Mouse (Mus musculus): ENCODE results near the gene Podxl2. TPM values are rescaled to one million over a fixed set of nuclear protein-coding genes. Genes with fewer than 3 reads are reported as not detected.

Gene Podxl2
- polyA plus RNA-seq, 1 experiment from 2014 or later: 36.3 TPM

DNA sequence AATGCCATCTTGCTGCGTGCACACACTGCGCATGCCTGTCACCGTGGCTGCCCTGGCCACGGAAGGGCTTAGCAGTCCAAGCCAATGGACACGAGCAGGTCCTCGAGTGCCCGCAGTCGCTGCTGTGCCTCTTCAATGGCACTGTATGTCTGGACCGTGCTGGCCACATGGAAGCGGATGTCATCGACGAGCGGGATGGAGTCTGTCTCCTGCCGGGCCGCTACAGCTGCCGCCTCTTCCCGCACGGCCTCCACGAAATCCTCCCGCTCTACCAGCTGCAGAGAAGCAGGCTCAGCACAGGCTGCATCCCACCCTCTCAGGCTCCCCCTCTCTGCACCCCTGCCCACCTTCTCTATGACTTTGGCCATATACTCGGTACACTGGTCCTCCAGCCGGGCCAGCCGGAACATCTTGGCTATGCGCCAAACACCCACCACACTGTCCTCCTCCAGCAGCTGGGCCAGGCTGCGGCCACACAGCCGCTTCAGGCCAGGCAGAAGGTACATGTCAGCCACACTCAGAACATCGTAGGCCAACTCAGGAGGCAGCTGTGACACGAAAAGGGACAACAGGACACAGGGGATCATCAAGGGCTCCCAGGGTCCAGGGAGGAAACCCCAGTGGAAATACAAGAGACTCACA is 38.5 kb downstream of the Podxl2 start:
- Histone ChIP-seq H3K9me3 (ENCODE audit: control insufficient read depth) (no peaks in the 10 kb centered on the region), H3K4me1 (replicated peaks; ENCODE audit: control insufficient read depth, insufficient read depth, low read length) (peaks cover 6% of the 10 kb centered on the region; the same call in 1 of the 2 replicates), H3K36me3 (ENCODE audit: control insufficient read depth, insufficient read depth) (peaks cover 45% of the 10 kb centered on the region), H3K4me2 (replicated peaks; ENCODE audit: low read depth) (no peak overlapping the region), H3K27ac (ENCODE audit: low read depth, low read length) (no peak overlapping the region), H3K9ac (ENCODE audit: low read depth, low read length) (no peak overlapping the region), H3K4me3 (ENCODE audit: low read depth, low read length) (no peak overlapping the region), H3K27me3 (replicated peaks; ENCODE audit: control insufficient read depth, insufficient read depth, low read length) (no peaks in the 10 kb centered on the region)
- no peak for TF ChIP-seq CTCF (IDR thresholded peaks at IDR 0.05; ENCODE audit: low read depth)
- 86% methylated on average over 27 of the region's 28 CpGs for WGBS
- no peak for ATAC-seq

- no peak overlapping the region for H3K9ac ChIP-seq (ENCODE audit: low read depth, low read length)
- 84% methylated on average over 5 of the region's 5 CpGs for WGBS
- no peak overlapping the region for H3K27ac ChIP-seq (ENCODE audit: low read depth, low read length)
- H3K4me1 ChIP-seq (replicated peaks; ENCODE audit: control insufficient read depth, insufficient read depth, low read length): no peaks in the 10 kb centered on the region
- H3K9me3 ChIP-seq (ENCODE audit: control insufficient read depth): no peaks in the 10 kb centered on the region
- H3K4me2 ChIP-seq (replicated peaks; ENCODE audit: low read depth): no peak overlapping the region
- no peak for ATAC-seq
- no peaks in the 10 kb centered on the region for H3K27me3 ChIP-seq (replicated peaks; ENCODE audit: control insufficient read depth, insufficient read depth, low read length)
- no peak for TF ChIP-seq CTCF (IDR thresholded peaks at IDR 0.05; ENCODE audit: low read depth)
- H3K36me3 ChIP-seq (ENCODE audit: control insufficient read depth, insufficient read depth): peaks cover 45% of the 10 kb centered on the region
- no peak overlapping the region for H3K4me3 ChIP-seq (ENCODE audit: low read depth, low read length)
Observed at GRCm38 (mm10) chr6:88835047-88835446, 39.8 kb downstream of the Podxl2 start.

DNA sequence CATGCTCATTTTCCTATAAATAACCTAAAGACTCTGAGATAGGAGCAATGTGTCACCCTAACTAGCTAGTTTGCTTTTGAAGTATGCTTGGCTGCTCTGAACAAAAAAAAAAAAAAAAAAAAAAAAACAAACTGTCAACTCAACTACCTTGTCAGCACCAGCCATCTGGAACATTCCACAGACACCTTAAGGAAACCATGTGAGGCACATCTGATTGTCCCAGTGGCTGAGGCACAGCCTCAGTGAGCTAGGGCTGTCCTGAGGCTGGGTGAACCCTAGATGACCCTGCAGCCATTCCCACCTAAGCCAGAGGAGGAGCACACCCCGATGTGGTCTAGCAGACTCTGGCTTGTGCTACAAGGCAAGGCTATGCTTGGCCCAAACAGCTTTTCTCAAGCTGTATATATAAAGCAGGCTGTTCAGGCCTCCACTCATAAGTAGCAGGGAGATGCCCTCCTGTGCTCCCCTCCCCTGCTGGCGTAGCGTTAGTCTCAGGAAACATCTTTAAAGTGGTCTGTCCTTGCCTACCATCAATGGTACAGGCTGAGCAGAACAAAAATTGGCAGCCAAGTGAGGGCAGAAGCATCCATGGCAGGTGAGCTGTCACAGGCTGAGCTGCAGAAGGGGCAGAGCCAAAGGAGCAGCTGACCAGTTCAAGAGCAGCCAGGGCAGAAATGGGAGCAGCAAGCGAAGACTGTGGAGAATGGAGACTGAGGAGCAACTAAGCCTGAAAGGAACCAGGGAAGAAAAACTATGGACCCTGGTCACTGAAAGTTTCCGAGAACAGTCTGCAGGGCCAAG is 41.3 kb downstream of the Podxl2 start:
- no peak for TF ChIP-seq CTCF (IDR thresholded peaks at IDR 0.05; ENCODE audit: low read depth)
- no peak overlapping the region for H3K4me3 ChIP-seq (ENCODE audit: low read depth, low read length)
- WGBS: 73% methylated on average over 5 of the region's 5 CpGs
- H3K4me2 ChIP-seq (replicated peaks; ENCODE audit: low read depth): no peak overlapping the region
- H3K9me3 ChIP-seq (ENCODE audit: control insufficient read depth): no peaks in the 10 kb centered on the region
- no peak overlapping the region for H3K27ac ChIP-seq (ENCODE audit: low read depth, low read length)
- H3K36me3 ChIP-seq (ENCODE audit: control insufficient read depth, insufficient read depth): peaks cover 33% of the 10 kb centered on the region
- no peak for ATAC-seq
- H3K27me3 ChIP-seq (replicated peaks; ENCODE audit: control insufficient read depth, insufficient read depth, low read length): no peaks in the 10 kb centered on the region
- H3K4me1 ChIP-seq (replicated peaks; ENCODE audit: control insufficient read depth, insufficient read depth, low read length): no peaks in the 10 kb centered on the region
- no peak overlapping the region for H3K9ac ChIP-seq (ENCODE audit: low read depth, low read length)

DNA sequence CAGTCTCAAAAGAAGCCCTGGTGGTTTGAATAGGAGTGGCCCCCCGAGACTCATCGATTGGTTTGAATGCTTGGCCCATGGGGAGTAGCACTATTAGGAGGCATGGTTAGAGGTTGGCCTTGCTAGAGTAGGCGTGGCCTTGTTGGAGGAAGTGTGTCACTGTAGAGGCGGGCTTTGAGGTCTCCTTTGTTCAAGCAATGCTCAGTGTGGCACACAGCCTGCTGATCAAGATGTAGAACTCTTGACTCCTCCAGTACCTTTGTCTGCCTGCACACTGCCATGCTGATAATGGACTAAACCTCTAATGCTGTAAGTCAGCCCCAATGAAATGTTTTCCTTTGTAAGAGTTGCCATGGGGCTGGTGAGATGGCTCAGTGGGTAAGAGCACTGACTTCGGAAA is 42.2 kb downstream of the Podxl2 start:
- Histone ChIP-seq H3K4me3 (ENCODE audit: low read depth, low read length) (no peak overlapping the region), H3K4me1 (replicated peaks; ENCODE audit: control insufficient read depth, insufficient read depth, low read length) (no peaks in the 10 kb centered on the region), H3K9me3 (ENCODE audit: control insufficient read depth) (no peaks in the 10 kb centered on the region), H3K9ac (ENCODE audit: low read depth, low read length) (no peak overlapping the region), H3K36me3 (ENCODE audit: control insufficient read depth, insufficient read depth) (peaks cover 24% of the 10 kb centered on the region), H3K4me2 (replicated peaks; ENCODE audit: low read depth) (no peak overlapping the region), H3K27ac (ENCODE audit: low read depth, low read length) (no peak overlapping the region), H3K27me3 (replicated peaks; ENCODE audit: control insufficient read depth, insufficient read depth, low read length) (no peaks in the 10 kb centered on the region)
- no peak for ATAC-seq
- no peak for TF ChIP-seq CTCF (IDR thresholded peaks at IDR 0.05; ENCODE audit: low read depth)
- WGBS: 79% methylated on average over 5 of the region's 5 CpGs

- Histone ChIP-seq H3K9me3 (ENCODE audit: control insufficient read depth) (no peaks in the 10 kb centered on the region), H3K27me3 (replicated peaks; ENCODE audit: control insufficient read depth, insufficient read depth, low read length) (no peaks in the 10 kb centered on the region), H3K4me2 (replicated peaks; ENCODE audit: low read depth) (no peak overlapping the region), H3K4me3 (ENCODE audit: low read depth, low read length) (no peak overlapping the region), H3K9ac (ENCODE audit: low read depth, low read length) (no peak overlapping the region), H3K4me1 (replicated peaks; ENCODE audit: control insufficient read depth, insufficient read depth, low read length) (no peaks in the 10 kb centered on the region), H3K36me3 (ENCODE audit: control insufficient read depth, insufficient read depth) (peaks cover 16% of the 10 kb centered on the region; the same call in 1 of the 2 replicates), H3K27ac (ENCODE audit: low read depth, low read length) (no peak overlapping the region)
- peak; percentile 94 for TF ChIP-seq CTCF (IDR thresholded peaks at IDR 0.05; ENCODE audit: low read depth)
- peak; percentile 41; the same call in 1 of the 2 replicates for ATAC-seq
- 23% methylated on average over 8 of the region's 8 CpGs for WGBS
Observed at GRCm38 (mm10) chr6:88831456-88831855, 43.4 kb downstream of the Podxl2 start.

GRCm38 (mm10) chr6:88830112-88830702 is 44.6 kb downstream of the Podxl2 start:
- Histone ChIP-seq H3K4me2 (replicated peaks; ENCODE audit: low read depth) (no peak overlapping the region), H3K4me3 (ENCODE audit: low read depth, low read length) (no peak overlapping the region), H3K27ac (ENCODE audit: low read depth, low read length) (no peak overlapping the region), H3K9ac (ENCODE audit: low read depth, low read length) (no peak overlapping the region), H3K4me1 (replicated peaks; ENCODE audit: control insufficient read depth, insufficient read depth, low read length) (no peaks in the 10 kb centered on the region), H3K27me3 (replicated peaks; ENCODE audit: control insufficient read depth, insufficient read depth, low read length) (no peaks in the 10 kb centered on the region), H3K36me3 (ENCODE audit: control insufficient read depth, insufficient read depth) (0 out of 2 replicates have a peak, but pooled peaks cover 8% of the 10 kb centered on the region), H3K9me3 (ENCODE audit: control insufficient read depth) (no peaks in the 10 kb centered on the region)
- 91% methylated on average over 6 of the region's 6 CpGs for WGBS
- no peak for ATAC-seq
- TF ChIP-seq CTCF (IDR thresholded peaks at IDR 0.05; ENCODE audit: low read depth): no peak
